Mouse (Mus musculus) adrenal gland, postnatal 36 days (tissue): Measurements from ENCODE around the gene Actc1. TPM values are rescaled to one million over a fixed set of nuclear protein-coding genes. Genes with fewer than 3 reads are reported as not detected.
A peak's percentile ranks its signal among the peaks of the same experiment; 100 is the strongest.

Experiments
- DNase-seq, 2 experiments: peaks; one replicate each; pipeline ENCODE4 v3.0.0; 2021; ENCODE audit warnings: mixed read lengths in 1 of 2
- long read RNA-seq, 2 experiments: library from polyadenylated mRNA; stranded (forward); transcript quantifications; one replicate each; pipeline ENCODE4 v2.0.0; 2021; ENCODE audit warnings: borderline sequencing depth in 2 of 2
- total RNA-seq, 2 experiments: library from RNA; stranded (reverse); gene quantifications; 2 replicates each; pipeline ENCODE4 v1.2.3; 2021

Actc1 gene
- total RNA-seq = not detected
- long read RNA-seq, experiment 1 = 0 reads
- long read RNA-seq, experiment 2 = 0 reads

GRCm38 (mm10) chr2:114052696-114053598, at the start of gene Actc1:
Gene Actc1 (minus strand): TSS chr2:114053548.
- DNase-seq = no peak

GRCm38 (mm10) chr2:114102471-114102870, 49.1 kb upstream of the Actc1 start:
- DNase-seq = no peak

GRCm38 (mm10) chr2:114100834-114101233, 47.5 kb upstream of the Actc1 start:
- DNase-seq = no peak

GRCm38 (mm10) chr2:114099816-114100215, 46.5 kb upstream of the Actc1 start:
- DNase-seq = no peak

- DNase-seq = no peak
Measured at GRCm38 (mm10) chr2:114099109-114099508, 45.8 kb upstream of the Actc1 start.

GRCm38 (mm10) chr2:114097627-114098026, 44.3 kb upstream of the Actc1 start:
- no peak for DNase-seq

- no peak for DNase-seq
Measured at GRCm38 (mm10) chr2:114096570-114096969, 43.2 kb upstream of the Actc1 start.

GRCm38 (mm10) chr2:114095348-114095747, 42.0 kb upstream of the Actc1 start:
- no peak for DNase-seq

- no peak for DNase-seq
Measured at GRCm38 (mm10) chr2:114094696-114095095, 41.3 kb upstream of the Actc1 start.

GRCm38 (mm10) chr2:114093577-114093976, 40.2 kb upstream of the Actc1 start:
- DNase-seq = no peak

GRCm38 (mm10) chr2:114089862-114090261, 36.5 kb upstream of the Actc1 start:
- DNase-seq = no peak

- peak; percentile 64 to 69 for DNase-seq
Measured at GRCm38 (mm10) chr2:114087271-114087670, 33.9 kb upstream of the Actc1 start.

- DNase-seq = no peak
Measured at GRCm38 (mm10) chr2:114071876-114072275, 18.5 kb upstream of the Actc1 start.

GRCm38 (mm10) chr2:114066226-114066625, 12.9 kb upstream of the Actc1 start:
- DNase-seq = peak; percentile 40 to 68

GRCm38 (mm10) chr2:114064004-114064403, 10.7 kb upstream of the Actc1 start:
- no peak for DNase-seq

- no peak for DNase-seq
Measured at GRCm38 (mm10) chr2:114060071-114060591, 6.8 kb upstream of the Actc1 start.

GRCm38 (mm10) chr2:114059608-114060007, 6.3 kb upstream of the Actc1 start:
- DNase-seq = no peak

- DNase-seq = peak; percentile 17 to 48
Measured at GRCm38 (mm10) chr2:114058226-114058796, 5.0 kb upstream of the Actc1 start.

- peak; percentile 74 to 85 for DNase-seq
Measured at GRCm38 (mm10) chr2:114057303-114057853, 4.0 kb upstream of the Actc1 start.

GRCm38 (mm10) chr2:114054129-114054528, 781 bp upstream of the Actc1 start:
- no peak for DNase-seq

GRCm38 (mm10) chr2:114051871-114052241, 1.5 kb downstream of the Actc1 start:
- no peak for DNase-seq

GRCm38 (mm10) chr2:114051111-114051870, 2.1 kb downstream of the Actc1 start:
- no peak for DNase-seq
